29 mouse cellular contexts compared by ENCODE assay signal in the genomic region with DNA sequence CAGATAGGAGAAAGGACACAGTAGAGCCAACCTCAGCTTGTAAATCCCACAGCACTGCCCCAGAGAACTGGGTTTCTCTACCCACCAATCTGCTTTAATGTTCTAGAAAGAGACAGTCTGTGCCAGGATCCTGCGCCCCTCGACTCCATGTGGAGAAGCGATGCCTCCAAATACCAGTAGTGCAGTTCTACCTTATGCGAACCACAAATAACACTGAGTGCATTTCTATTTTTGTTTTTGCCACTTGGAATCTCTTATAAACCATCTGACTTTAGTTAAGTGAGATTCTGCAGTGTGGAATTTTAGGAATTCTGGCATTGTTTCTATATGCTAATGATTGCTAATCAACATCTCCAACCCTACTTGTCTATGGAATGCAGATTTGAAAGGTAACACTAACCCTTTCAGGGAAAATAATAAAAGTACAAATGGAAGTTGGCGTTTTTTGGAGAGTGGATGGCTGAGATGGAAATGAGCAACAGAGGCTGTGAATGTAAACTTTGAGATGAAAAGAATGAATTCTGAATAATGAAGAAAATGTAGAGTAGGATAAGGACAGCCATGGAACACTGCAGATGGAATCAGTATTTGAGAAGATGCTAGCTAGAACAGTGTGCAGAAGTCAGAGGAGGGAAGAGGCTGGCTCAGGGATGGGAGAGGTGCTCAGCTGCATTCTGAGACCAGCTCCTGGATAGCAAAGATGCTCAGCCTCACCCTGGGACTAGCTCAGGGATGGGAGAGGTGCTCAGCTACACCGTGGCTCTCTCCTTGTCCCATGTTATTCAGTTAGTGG. TPM values are rescaled to one million over a fixed set of nuclear protein-coding genes. Genes with fewer than 3 reads are reported as not detected.
DNase-seq lines count a peak whose midpoint lies in the region; ATAC-seq lines count a peak whose summit lies in the region.
"Had no signal": no experiment of that assay in that cellular context is flagged by ENCODE, and none has a peak within 500 bp of the region (broad histone marks: within the 10 kb centered on the region; RNA-seq: fewer than 3 reads in every experiment).

No protein-coding gene starts in this region.

- H3K4me2 ChIP-seq in forebrain, embryonic 16.5 days (ENCODE audit: low read length): no peak overlapping the region
- no peak overlapping the region for H3K4me2 ChIP-seq in forebrain, embryonic 13.5 days
- H3K4me2 ChIP-seq: embryonic facial prominence, embryonic 13.5 days; forebrain, embryonic 15.5 days; hindbrain, embryonic 12.5 days had no signal

- H3K4me3 ChIP-seq in forebrain, embryonic 16.5 days (replicated peaks; ENCODE audit: low read length): no peak overlapping the region
- no peak overlapping the region for H3K4me3 ChIP-seq in forebrain, embryonic 13.5 days
- H3K4me3 ChIP-seq: embryonic facial prominence, embryonic 13.5 days; forebrain, embryonic 15.5 days; heart, embryonic 10.5 days; hindbrain, embryonic 12.5 days had no signal

- peak; percentile 35 for DNase-seq in layer of hippocampus, adult 9-11 months
- no peak for DNase-seq in layer of hippocampus, postnatal 25 days (ENCODE audit: extremely low spot score in 1 of 2, low spot score in 1 of 2)
- peak; percentile 13 for DNase-seq in R1 (ENCODE audit: low read depth, low spot score)
- DNase-seq in telencephalon, adult 2 months (ENCODE audit: low read depth, low spot score): peak; percentile 33
- DNase-seq in left cerebral cortex, adult 18-20 months (ENCODE audit: low spot score in 2 of 2): no peak
- DNase-seq: adrenal gland, adult 2 months; adrenal gland, postnatal 25 days; cerebellum, adult 11-12 months; cerebellum, adult 9-10 months; cerebellum, postnatal 25 days; gastrocnemius, postnatal 10 days; heart, adult 18-20 months; heart, postnatal 10 days; heart, postnatal 4 days had no signal

- 60% methylated on average over 6 of the region's 6 CpGs for WGBS in forebrain, embryonic 16.5 days
- WGBS in forebrain, embryonic 13.5 days: 79% methylated on average over 6 of the region's 6 CpGs

- H3K9ac ChIP-seq in forebrain, embryonic 16.5 days (replicated peaks; ENCODE audit: low read depth, low read length): no peak overlapping the region
- H3K9ac ChIP-seq in forebrain, embryonic 13.5 days: no peak overlapping the region
- H3K9ac ChIP-seq: embryonic facial prominence, embryonic 13.5 days; forebrain, embryonic 15.5 days; hindbrain, embryonic 12.5 days had no signal

- ATAC-seq in forebrain, embryonic 16.5 days: peak; percentile 31; the same call in 1 of the 2 replicates
- ATAC-seq in forebrain, embryonic 13.5 days: no peak
- ATAC-seq: forebrain, embryonic 15.5 days; hindbrain, embryonic 16.5 days; inflammation-experienced regulatory T-cells, adult 6 months; Patski had no signal

- no peaks in the 10 kb centered on the region for H3K4me1 ChIP-seq in forebrain, embryonic 16.5 days (replicated peaks; ENCODE audit: control insufficient read depth, insufficient read depth, low read length)
- H3K4me1 ChIP-seq in forebrain, embryonic 13.5 days: no peaks in the 10 kb centered on the region
- H3K4me1 ChIP-seq: embryonic facial prominence, embryonic 13.5 days; forebrain, embryonic 15.5 days; heart, embryonic 10.5 days; hindbrain, embryonic 12.5 days had no signal

- no peaks in the 10 kb centered on the region for H3K36me3 ChIP-seq in forebrain, embryonic 16.5 days (ENCODE audit: control insufficient read depth, insufficient read depth)
- H3K36me3 ChIP-seq in forebrain, embryonic 13.5 days (ENCODE audit: poor library complexity, severe bottlenecking): no peaks in the 10 kb centered on the region
- H3K36me3 ChIP-seq: embryonic facial prominence, embryonic 13.5 days; forebrain, embryonic 15.5 days; heart, embryonic 10.5 days; hindbrain, embryonic 12.5 days had no signal

- H3K9me3 ChIP-seq in forebrain, embryonic 16.5 days (ENCODE audit: control insufficient read depth, low read length): no peaks in the 10 kb centered on the region
- no peaks in the 10 kb centered on the region; the same call in 1 of the 2 replicates for H3K9me3 ChIP-seq in forebrain, embryonic 13.5 days (replicated peaks)
- H3K9me3 ChIP-seq: embryonic facial prominence, embryonic 13.5 days; forebrain, embryonic 15.5 days; heart, embryonic 10.5 days; hindbrain, embryonic 12.5 days had no signal

- H3K27me3 ChIP-seq in forebrain, embryonic 16.5 days (replicated peaks; ENCODE audit: control insufficient read depth, insufficient read depth, low read length): no peaks in the 10 kb centered on the region
- no peaks in the 10 kb centered on the region for H3K27me3 ChIP-seq in forebrain, embryonic 13.5 days
- H3K27me3 ChIP-seq: embryonic facial prominence, embryonic 13.5 days; forebrain, embryonic 15.5 days; hindbrain, embryonic 12.5 days; Patski had no signal

- H3K27ac ChIP-seq in forebrain, embryonic 16.5 days (ENCODE audit: low read length): no peak overlapping the region
- H3K27ac ChIP-seq in forebrain, embryonic 13.5 days: no peak overlapping the region
- H3K27ac ChIP-seq: embryonic facial prominence, embryonic 13.5 days; forebrain, embryonic 15.5 days; heart, embryonic 10.5 days; hindbrain, embryonic 12.5 days had no signal

RNA-seq across cellular contexts. Expression of a gene that starts 45.3 kb away (rescaled TPM):
- polyA plus RNA-seq in forebrain, embryonic 16.5 days (2015; fragmentation: Nextera tagmentation; extraction: Ambion mirVana): not detected in 2 replicates
- polyA plus RNA-seq in forebrain, embryonic 13.5 days (2015; fragmentation: Nextera tagmentation; extraction: Ambion mirVana): not detected in 2 replicates
- total RNA-seq in layer of hippocampus, postnatal 25 days (2021): not detected
- total RNA-seq in left cerebral cortex, adult 18-20 months (2021): not detected
- total RNA-seq: adrenal gland, adult 2 months; adrenal gland, postnatal 25 days; gastrocnemius, postnatal 10 days; gastrocnemius, postnatal 4 days; heart, adult 18-20 months; heart, postnatal 10 days; heart, postnatal 4 days; MEL had no signal
- polyA plus RNA-seq: adrenal gland, adult 2 months; brain, embryonic 14.5 days; C2C12; cortical plate, adult 2 months; embryonic facial prominence, embryonic 13.5 days; forebrain, embryonic 15.5 days; heart, embryonic 10.5 days; heart, embryonic 14.5 days; hindbrain, embryonic 12.5 days; hindbrain, embryonic 16.5 days; inflammation-experienced regulatory T-cells, adult 6 months; Patski had no signal

Comparison
In these comparisons a context has a peak if more than half of its experiments do, and no peak if none do; other contexts are left out.
1. DNase-seq: peak in layer of hippocampus, adult 9-11 months (single experiment), R1 (single experiment) and telencephalon, adult 2 months (single experiment); none in layer of hippocampus, postnatal 25 days (0 of 2) and left cerebral cortex, adult 18-20 months (0 of 2).